Mouse (Mus musculus) bone marrow macrophage, adult 2 months (primary cell): ENCODE measurements around the gene Tmem63b.

ENCODE experiments used
- CTCF ChIP-seq: IDR thresholded peaks from 2 replicates; pipeline ENCODE4 v1.5.1; 2012; ENCODE audit warnings: low read depth, mild to moderate bottlenecking, low read length, moderate library complexity
- POLR2A ChIP-seq: IDR thresholded peaks from 2 replicates; pipeline ENCODE4 v1.6.1; 2012; ENCODE audit warnings: mild to moderate bottlenecking, low read depth, low read length, borderline replicate concordance

DNA sequence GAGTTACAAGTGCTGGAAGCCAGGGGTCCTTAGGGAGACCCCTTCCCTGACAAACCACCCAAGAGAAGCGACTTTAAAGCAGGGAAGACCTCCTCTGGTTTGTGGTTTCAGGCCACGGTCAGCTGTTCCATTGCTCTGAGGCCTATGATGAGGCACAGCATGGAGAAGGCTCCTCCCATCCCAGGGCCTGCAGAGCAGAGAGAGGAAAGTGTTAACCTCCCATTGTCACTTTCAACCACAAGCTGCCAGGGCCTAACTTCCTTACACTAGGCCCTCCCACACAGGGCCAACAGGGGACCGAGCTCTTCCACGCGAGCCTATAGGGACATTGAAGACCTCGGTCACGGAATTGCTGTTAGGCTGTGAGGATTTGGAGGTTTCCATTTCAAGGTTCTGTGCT is 16.5 kb upstream of the Tmem63b start:
- TF ChIP-seq POLR2A = no peak
- no peak for TF ChIP-seq CTCF
